Mouse (Mus musculus): Measurements from ENCODE around the gene Dgcr2.
A peak's percentile ranks its signal among the peaks of the same experiment; 100 is the strongest.

The Dgcr2 gene

DNA sequence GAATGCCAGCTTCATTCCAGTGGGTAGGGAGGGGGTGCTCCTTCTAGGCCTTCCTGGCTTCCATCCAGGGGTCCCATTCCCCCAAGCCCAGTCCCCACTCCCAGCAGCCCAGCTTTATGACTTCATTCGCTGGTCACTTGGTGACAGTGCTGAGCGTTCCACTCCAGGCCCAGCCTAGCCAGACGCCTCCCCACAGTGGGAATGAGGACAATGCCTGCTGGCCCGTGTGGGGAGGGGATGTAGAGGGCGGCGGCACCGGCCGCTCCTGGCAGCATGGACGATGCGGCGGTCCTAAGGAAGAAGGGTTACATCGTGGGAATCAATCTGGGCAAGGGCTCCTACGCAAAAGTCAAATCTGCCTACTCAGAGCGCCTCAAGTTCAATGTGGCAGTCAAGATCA, at the start of gene Dgcr2, which contains the start of gene Tssk2:
Gene Dgcr2, minus strand, starts transcription at position 101 of the 400 bp plus-strand sequence.
Gene Tssk2, plus strand, starts transcription at position 176 of the 400 bp plus-strand sequence.
- DNase-seq (ENCODE audit: low spot score): no peak

DNA sequence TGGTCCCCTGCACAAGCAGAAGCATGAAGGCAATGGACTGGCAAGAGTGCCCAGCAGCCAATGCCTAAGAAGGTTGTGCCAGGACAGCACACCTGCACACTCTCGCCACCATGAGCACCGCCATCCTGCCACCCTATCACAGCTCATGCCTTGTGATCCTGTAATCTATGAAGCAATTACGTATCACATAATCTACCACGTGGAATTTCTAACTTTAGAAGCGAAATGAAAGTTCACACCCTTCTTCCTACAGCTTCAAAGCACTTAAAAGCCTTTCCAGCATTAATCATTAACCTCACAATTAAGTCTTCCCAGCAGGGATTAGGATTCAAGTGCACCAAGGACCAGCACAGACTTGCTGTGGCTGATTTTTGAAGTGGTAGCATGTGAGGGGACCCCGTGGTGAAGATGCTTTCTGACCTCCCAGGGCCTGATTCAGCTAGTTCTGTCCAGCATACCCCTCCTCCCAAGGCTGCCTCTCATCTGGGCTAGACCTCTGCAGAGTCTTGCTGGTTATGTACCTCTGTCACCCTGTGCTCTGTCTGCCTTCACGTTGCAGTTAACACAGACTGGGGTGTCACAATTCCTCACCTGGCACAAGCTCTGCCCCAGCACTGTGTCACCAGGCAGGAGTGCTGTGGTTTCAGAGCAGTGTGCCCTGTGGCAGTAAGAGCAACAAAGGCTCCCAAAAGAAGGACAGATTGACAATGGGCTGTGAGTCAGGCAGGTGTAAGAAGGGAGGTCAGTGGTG, 46.9 kb upstream of the Dgcr2 start:
- DNase-seq (ENCODE audit: low spot score): no peak

- no peak for DNase-seq (ENCODE audit: low spot score)
Observed at GRCm38 (mm10) chr16:17943466-17943865, 45.1 kb upstream of the Dgcr2 start.

DNA sequence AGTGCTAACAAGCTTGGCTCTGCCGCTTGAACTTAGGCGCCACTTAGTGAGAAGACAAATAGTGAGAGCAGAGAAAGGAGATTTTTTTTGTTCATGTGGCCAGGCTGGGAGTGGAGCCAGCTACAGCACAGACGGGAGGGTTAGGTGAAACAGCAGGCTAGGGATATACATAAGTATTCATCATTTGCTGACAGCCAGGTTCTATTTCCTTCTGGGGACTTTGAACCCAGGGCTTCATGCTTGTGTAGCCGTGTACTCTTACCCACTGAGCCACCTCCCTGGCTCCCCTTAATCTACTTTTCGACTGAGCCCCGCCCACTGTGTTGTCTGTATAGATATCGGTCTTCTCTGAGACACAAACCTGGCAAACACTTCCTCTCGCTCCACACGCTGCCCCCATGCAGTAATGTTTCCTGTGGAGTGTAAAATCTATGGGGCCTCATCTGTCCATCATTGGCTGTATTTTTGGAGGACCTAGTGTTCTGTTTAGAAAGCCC, 40.9 kb upstream of the Dgcr2 start:
- no peak for DNase-seq (ENCODE audit: low spot score)

DNA sequence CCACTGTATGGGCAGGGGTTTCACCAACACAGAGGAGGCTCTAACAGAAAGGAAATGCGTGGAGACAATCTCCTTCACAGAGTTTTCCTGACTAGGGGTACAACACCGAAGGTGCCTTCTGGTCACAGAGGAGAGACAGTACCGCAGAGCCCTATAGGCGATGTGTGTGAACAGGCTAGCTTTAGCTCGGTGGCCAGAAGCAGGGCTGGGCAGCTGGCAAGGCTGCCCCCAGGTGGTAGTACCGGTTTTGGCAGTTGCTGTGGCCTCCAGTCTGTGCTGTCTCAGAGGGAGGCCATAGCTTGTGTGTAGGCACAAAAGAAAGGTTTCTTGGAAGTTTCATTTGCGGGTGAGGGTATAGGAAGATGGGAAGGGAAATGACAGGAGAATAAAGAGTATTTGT, 40.5 kb upstream of the Dgcr2 start:
- peak; percentile 77 for DNase-seq (ENCODE audit: low spot score)

DNA sequence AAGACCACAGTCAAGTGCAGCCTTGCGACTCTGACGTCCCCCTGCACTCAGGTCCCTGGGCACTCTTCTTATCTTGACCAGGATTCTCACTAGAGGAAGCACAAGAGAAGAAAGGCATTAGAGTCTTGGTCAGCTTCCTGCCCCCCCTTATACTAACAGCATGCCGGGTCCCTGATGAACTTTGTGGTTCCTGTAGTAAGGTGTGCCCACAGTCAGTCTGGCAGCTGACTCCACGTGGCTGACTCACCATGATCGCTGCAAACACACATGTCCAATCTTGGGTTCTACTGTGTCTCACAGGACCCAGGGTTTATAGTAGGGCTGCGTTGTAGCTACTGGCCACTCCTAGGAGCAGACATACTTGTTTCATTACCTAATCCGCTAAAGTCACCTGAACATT, 39.8 kb upstream of the Dgcr2 start:
- no peak for DNase-seq (ENCODE audit: low spot score)

DNA sequence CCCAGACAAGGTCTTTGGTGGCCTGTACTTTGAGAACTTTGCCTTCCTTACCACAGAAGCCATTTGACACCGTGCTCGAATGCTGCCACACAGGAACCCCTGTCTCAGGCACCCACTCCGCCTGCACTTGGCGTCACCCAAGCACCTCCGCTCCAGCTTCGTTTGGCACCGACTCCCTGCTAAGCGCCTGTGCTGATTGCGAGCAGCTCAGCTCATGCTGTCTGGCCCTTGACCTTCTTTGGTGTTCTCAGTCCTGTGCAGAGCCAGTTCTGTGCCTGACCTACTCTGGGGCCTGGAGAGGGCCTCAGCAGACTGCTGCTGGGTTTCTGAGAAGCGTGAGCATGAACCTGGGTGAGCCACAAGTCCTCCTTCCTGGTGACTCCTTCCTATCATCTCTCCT, 38.4 kb upstream of the Dgcr2 start:
- DNase-seq (ENCODE audit: low spot score): no peak

GRCm38 (mm10) chr16:17934445-17934910, 36.1 kb upstream of the Dgcr2 start:
- DNase-seq (ENCODE audit: low spot score): no peak

DNA sequence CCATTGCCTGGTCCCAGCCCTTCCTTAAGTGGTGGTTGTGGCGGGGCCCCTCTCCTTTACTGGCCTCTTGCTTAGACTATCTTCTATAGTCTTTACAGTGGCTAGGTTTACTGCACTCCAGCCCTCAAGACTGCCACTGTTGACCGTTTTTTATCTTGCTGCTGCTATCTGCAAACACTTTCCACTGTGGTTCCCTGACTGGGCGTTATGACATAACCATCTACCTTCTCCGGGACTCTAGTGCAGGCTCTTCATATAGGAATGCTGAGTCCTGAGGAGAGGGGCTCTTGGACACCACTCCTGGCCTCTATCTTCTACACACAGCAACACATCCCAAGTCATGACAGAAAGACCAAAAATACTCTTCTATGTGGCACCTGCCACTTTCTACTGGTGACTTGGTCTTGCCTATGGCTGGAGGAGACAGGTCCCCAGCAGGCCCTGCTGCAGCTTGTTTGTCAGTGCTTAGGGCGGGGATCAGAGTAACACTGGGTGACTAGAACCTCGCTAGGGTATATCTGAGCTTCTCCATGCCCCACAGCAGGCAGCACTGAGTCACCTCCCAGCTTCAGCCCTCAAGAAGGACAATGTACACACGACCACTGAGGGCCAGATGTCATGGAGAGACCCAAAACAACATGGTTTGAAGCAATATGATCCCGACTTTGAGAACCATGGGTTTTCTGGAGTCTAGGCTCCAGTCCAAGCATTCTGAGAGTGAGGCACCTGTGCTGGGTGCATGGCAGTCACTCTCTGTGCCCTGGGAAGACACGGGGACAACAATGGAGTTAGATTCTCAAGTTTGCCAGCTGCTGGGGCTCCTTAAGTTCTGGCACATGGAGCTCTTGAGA, 35.5 kb upstream of the Dgcr2 start:
- DNase-seq (ENCODE audit: low spot score): no peak

- no peak for DNase-seq (ENCODE audit: low spot score)
Observed at GRCm38 (mm10) chr16:17931906-17932460, 33.6 kb upstream of the Dgcr2 start.

DNA sequence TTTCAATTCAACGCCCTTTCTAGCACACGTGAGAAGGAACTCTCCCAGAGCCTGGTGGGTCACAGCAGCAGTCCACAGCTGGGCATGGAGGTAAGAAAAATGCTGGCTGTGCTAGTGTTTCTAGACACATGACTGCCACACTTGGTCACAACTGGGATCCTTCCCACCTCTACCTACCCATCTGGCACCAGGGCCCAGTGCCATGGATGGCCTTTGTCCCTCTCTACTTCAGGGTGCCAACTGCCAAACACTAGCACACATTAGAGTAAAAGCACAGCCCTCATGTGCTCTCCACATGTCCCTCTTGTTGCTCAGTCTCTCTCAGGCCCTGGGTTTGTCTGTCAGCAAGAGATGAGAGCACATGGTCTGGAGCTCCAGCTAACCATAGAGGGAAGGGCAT, 31.3 kb upstream of the Dgcr2 start:
- no peak for DNase-seq (ENCODE audit: low spot score)

GRCm38 (mm10) chr16:17929211-17929610, 30.8 kb upstream of the Dgcr2 start:
- DNase-seq (ENCODE audit: low spot score): no peak

DNA sequence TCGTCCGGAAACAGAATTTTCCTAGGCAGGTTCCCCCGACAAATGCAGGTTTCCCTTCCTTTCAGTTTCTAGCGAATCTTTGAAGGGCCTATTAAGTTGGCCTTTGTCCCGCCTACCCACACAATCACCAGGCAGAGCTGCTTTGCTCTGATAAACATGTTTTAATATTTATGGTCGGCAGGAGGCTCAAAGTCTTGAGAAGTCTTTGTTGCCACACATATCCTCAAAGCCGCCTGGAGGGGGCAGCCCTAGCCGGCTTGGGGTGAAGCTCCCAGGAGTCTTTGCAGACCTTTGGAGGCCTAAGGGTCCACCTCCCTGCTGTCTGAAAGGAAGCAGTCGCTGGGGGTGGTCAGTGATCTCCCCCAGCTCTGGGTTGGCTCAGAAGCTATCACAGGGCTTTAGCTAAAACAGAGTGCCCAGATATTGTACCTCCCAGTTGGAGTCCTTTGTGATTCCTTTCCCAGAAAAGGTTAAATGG, 30.3 kb upstream of the Dgcr2 start:
- DNase-seq (ENCODE audit: low spot score): peak; percentile 79

DNA sequence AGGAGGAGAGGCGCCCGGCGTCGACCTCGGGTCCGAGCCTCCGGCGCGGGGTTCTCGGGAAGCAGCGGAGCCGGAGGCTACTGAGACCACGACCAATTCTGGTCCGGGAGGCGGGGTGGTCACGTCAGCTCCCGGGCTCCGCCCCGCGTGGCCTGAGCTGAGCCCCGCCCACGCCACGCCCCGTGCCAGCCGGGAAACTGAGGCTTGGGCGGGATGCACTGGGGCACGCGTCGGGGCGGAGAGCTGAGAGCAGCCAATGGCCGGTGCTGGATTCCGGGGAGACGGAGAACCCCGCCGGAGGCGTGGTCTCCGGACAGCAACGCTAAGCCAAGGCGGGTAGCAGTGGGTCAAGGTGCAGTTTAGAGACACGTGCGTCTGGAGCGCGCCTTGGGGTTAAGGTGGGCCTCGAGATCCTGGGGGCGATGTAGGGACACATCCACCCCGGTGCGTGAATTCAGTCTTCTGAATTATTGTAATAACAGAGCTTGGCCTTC, 29.8 kb upstream of the Dgcr2 start, which contains the start of gene Slc25a1:
Gene Slc25a1, minus strand, starts transcription at position 133 of the 494 bp plus-strand sequence.
- DNase-seq (ENCODE audit: low spot score): peak; percentile 87

GRCm38 (mm10) chr16:17927351-17928082, 29.2 kb upstream of the Dgcr2 start:
- no peak for DNase-seq (ENCODE audit: low spot score)

GRCm38 (mm10) chr16:17922163-17922538, 23.8 kb upstream of the Dgcr2 start:
- no peak for DNase-seq (ENCODE audit: low spot score)

DNA sequence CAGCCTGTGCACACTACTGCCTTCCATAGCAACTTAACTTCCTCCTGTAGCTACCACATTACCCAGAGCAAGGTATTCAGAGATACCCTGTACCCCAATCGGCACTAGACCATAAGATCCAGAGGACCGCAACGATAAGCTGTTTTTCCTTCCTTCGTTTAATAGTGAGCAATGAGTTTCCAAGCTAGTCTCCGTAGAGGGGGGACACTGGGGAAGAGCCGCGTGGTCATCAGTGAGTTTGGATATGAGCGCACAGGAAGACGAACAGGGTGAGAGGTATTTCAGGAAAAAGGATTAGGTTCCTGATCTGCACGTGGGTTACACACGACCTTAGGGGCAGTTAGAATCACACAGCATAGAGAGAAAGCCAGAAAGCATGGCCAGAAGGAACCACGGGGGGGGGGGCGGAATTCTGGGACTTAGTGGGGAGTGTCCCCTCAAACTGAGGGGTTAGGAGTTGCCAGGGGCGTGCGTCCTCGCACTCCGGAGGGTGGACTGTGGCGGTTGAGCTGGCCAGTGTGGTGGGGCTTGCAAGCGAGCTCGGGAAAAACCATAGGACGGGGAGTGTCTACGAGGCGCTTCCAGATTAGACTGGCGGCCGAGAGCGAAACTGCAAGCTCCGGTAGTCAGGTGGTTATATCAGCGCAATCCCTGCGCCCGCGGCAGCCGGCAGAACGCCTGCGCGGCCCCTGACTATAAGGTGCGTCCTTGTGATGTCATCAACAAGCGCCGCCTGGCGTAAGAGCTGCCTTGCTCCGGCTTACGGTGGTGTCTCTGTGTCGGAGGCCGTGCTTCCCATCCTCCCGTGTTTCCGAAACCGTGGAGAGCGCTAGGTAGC, 23.2 kb upstream of the Dgcr2 start:
- DNase-seq (ENCODE audit: low spot score): peak; percentile 93

- DNase-seq (ENCODE audit: low spot score): no peak
Observed at GRCm38 (mm10) chr16:17920586-17920985, 22.2 kb upstream of the Dgcr2 start.

DNA sequence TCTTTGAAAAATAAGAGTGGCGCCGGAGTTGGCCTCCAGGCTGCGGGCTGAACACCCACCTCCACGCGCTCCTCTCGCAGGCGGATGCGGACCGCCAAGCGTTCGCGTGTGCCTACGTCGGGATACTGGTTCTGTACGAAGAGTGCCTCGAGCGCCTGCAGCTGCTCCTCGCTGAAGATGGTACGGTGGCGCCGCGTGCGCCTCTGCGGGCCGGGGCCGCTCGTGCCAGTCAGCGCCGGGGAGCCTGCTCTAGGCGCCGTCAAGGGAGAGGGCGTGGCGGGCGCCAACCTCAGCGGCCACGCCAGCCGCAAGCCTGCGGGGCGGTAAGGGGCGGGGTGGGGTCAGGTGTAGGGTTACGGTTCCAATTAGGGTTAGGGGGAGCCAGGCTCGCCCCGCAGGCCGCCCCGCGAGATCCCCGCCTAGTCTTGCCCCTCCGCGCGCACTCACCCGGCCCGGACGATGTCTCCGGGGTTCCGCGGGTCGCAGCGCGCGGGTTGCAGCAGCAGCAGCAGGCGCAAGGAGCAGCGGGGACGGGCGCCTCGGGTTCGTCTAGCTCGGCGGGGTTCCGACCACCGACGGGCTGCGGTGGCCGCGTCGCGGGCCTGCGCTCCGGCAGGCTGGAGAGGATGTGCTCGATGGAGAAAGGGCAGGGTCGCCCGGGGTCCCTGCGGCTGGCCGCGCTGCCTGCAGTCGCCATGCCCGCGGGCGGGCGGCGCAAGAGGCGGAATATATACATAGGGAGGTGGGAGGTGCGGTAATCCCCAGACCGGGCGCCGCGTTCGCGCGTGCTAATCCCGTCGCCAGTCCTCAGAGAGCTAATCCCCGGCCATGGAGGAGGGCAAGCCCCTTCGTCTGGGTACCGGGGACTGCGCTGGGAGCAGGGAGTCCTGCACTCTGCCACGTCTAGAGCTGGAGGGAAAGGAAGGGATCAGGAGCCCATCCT, 16.2 kb upstream of the Dgcr2 start, which contains the start of gene Gsc2:
Gene Gsc2, minus strand, starts transcription at position 753 of the 943 bp plus-strand sequence.
- DNase-seq (ENCODE audit: low spot score): peak; percentile 42
